Mouse (Mus musculus) cortical plate, adult 2 months (tissue): Measurements from ENCODE around the gene Tnn.

ENCODE experiments used
- CTCF ChIP-seq: fragments of 200-500 bp; IDR thresholded peaks from 2 replicates; pipeline ENCODE4 v1.5.1; 2011; ENCODE audit warnings: mild to moderate bottlenecking, control low read depth, low read length; ENCODE audit not compliant: insufficient read depth; ENCODE audit errors: extremely low read depth
- POLR2A ChIP-seq: fragments of 200-500 bp; IDR thresholded peaks from 2 replicates; pipeline ENCODE4 v1.6.1; 2011; ENCODE audit warnings: mild to moderate bottlenecking, low read length, control low read depth; ENCODE audit not compliant: insufficient read depth; ENCODE audit errors: extremely low read depth

DNA sequence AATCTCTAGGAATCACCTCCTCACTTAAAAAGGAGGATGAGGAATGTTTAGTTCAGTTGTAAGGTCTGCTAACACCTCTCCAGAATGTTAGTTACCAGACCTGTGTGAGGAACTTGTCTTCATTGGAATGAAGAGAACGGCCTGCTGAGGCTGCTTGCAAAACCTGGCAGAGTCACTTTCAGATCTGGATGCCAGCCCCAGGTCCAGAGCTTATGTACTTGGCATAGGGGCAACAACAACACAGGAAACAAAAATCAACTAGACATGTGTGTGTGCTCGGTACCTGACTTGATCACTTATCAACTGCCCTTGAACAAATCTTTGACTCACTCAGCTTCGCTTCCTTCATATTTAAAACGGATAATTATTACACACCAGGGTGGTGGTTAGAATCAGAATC, 106.6 kb downstream of the Tnn start:
- TF ChIP-seq CTCF, result no peak
- no peak for TF ChIP-seq POLR2A
